Mouse (Mus musculus) kidney, adult 2 months (tissue): Measurements from ENCODE around the gene Axin1. TPM values are rescaled to one million over a fixed set of nuclear protein-coding genes. Genes with fewer than 3 reads are reported as not detected.
A peak's percentile ranks its signal among the peaks of the same experiment; 100 is the strongest.

Source experiments
- DNase-seq: peaks from one replicate; pipeline ENCODE4 v3.0.0; 2021
- H3K27ac ChIP-seq: fragments of 200-500 bp; 2 replicates; pipeline ENCODE4 v1.5.1; 2012; ENCODE audit warnings: low read depth, low read length, control low read depth, inconsistent platforms; ENCODE audit not compliant: insufficient read depth
- H3K27me3 ChIP-seq: fragments of 200-500 bp; replicated peaks from 2 replicates; pipeline ENCODE4 v1.6.1; 2012; ENCODE audit warnings: mild to moderate bottlenecking, moderate library complexity, low read length, inconsistent platforms; ENCODE audit not compliant: control insufficient read depth, insufficient read depth
- H3K36me3 ChIP-seq: fragments of 200-500 bp; 2 replicates; pipeline ENCODE4 v1.6.1; 2012; ENCODE audit warnings: mild to moderate bottlenecking, moderate library complexity, low read length, inconsistent platforms; ENCODE audit not compliant: control insufficient read depth, insufficient read depth
- H3K4me1 ChIP-seq: fragments of 200-500 bp; 2 replicates; pipeline ENCODE4 v1.6.1; 2011; ENCODE audit warnings: low read length; ENCODE audit not compliant: control insufficient read depth, insufficient read depth
- H3K4me3 ChIP-seq: fragments of 200-500 bp; 2 replicates; pipeline ENCODE4 v1.5.1; 2011; ENCODE audit warnings: mild to moderate bottlenecking, low read depth, low read length, control low read depth; ENCODE audit not compliant: insufficient read depth
- CTCF ChIP-seq: fragments of 200-500 bp; conservative IDR thresholded peaks from 2 replicates; pipeline ENCODE4 v1.5.1; 2011; ENCODE audit warnings: low read depth, mild to moderate bottlenecking, control low read depth, low read length, moderate library complexity, mixed read lengths; ENCODE audit not compliant: insufficient read depth, insufficient read length
- POLR2A ChIP-seq: fragments of 200-500 bp; IDR thresholded peaks from one replicate; pipeline ENCODE4 v1.6.1; 2011; ENCODE audit warnings: low read depth, low read length, control low read depth
- WGBS: fragments of 180-500 bp; shearing (Covaris S2); methylation state at CpG from one replicate; pipeline ENCODE4 v1.1.7; 2018; 5-methylcytosine and 5-hydroxymethylcytosine counted together
- polyA plus RNA-seq: library from polyadenylated mRNA; depleted of rRNA; stranded (reverse); fragments of >200 nt; gene quantifications from 2 replicates; pipeline ENCODE4 v1.2.3, GENCODE M21; 2012

Gene Axin1
- polyA plus RNA-seq, 1 experiment = 18.5 TPM

DNA sequence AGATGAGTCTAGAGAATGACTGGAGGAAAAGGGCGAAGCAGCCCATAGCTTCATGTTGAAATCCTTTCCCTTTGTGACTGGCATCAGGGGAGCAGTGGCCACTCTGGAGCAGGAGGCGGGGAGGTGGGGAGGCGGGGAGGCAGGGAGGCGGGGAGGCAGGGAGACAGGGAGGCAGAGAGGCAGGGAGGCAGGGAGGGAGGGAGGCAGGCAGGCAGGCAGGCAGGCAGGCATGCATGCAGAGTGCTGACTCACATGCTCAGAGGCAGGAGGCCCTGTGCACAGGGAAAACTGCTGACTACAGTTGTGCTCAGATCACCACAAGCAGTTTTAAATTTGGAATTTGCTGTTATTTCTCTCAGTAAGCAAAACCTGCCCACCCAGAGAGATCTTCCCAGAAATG lies 37.0 kb upstream of the Axin1 start:
- H3K36me3 ChIP-seq = no peaks in the 10 kb centered on the region
- TF ChIP-seq POLR2A (no peak), CTCF (no peak)
- H3K4me1 ChIP-seq = peaks cover 3% of the 10 kb centered on the region; the same call in 1 of the 2 replicates
- WGBS = 44% methylated on average over 4 of the region's 4 CpGs
- no peak overlapping the region for H3K4me3 ChIP-seq
- peak overlapping the region; percentile 27; the same call in 1 of the 2 replicates for H3K27ac ChIP-seq
- H3K27me3 ChIP-seq = no peaks in the 10 kb centered on the region
- peak; percentile 92 for DNase-seq

DNA sequence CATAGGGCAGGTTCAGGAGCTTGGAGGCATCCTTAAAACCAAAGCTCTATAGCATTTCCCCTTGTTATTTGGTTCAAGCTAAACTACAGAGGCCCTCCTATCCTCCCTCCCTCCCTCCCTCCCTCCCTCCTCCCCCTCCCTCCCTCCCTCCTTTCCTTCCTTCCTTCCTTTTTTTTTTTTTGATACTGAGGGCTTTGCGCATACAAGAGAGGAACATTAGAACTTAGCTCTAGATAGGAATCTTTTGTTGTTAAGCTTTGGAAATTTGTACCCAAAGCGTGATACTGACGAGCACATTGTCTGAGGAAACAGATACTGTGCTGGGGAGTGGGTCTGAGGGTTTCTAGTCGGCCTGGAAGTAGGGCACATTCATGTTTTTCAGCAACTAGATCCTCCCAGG lies 32.9 kb upstream of the Axin1 start:
- H3K4me3 ChIP-seq = no peak overlapping the region
- H3K4me1 ChIP-seq = peaks cover 3% of the 10 kb centered on the region; the same call in 1 of the 2 replicates
- no peak for DNase-seq
- H3K27me3 ChIP-seq = no peaks in the 10 kb centered on the region
- H3K36me3 ChIP-seq = no peaks in the 10 kb centered on the region
- TF ChIP-seq CTCF (no peak), POLR2A (no peak)
- WGBS = 72% methylated on average over 4 of the region's 4 CpGs
- H3K27ac ChIP-seq = no peak overlapping the region

- no peak for TF ChIP-seq CTCF
- TF ChIP-seq POLR2A = no peak
- Histone ChIP-seq H3K4me1 (no peaks in the 10 kb centered on the region; the same call in 1 of the 2 replicates), H3K27ac (no peak overlapping the region), H3K27me3 (no peaks in the 10 kb centered on the region), H3K36me3 (no peaks in the 10 kb centered on the region), H3K4me3 (no peak overlapping the region)
- WGBS = 63% methylated on average over 4 of the region's 4 CpGs
- no peak for DNase-seq
These were observed 28.3 kb upstream of the Axin1 start for GRCm38 (mm10) chr17:26110156-26110555.

GRCm38 (mm10) chr17:26111024-26111423 lies 27.5 kb upstream of the Axin1 start:
- 60% methylated on average over 4 of the region's 4 CpGs for WGBS

GRCm38 (mm10) chr17:26111722-26112121 lies 26.8 kb upstream of the Axin1 start:
- no peak for DNase-seq
- Histone ChIP-seq H3K36me3 (no peaks in the 10 kb centered on the region), H3K27me3 (no peaks in the 10 kb centered on the region), H3K27ac (no peak overlapping the region), H3K4me3 (no peak overlapping the region), H3K4me1 (peaks cover 5% of the 10 kb centered on the region)
- TF ChIP-seq CTCF (no peak), POLR2A (no peak)
- WGBS = 53% methylated on average over 4 of the region's 4 CpGs

More at GRCm38 (mm10) chr17:26111024-26111423, 27.5 kb upstream of the Axin1 start:
- H3K36me3 ChIP-seq = no peaks in the 10 kb centered on the region
- no peaks in the 10 kb centered on the region for H3K27me3 ChIP-seq
- TF ChIP-seq POLR2A = no peak
- no peak for TF ChIP-seq CTCF
- DNase-seq = no peak
- H3K4me1 ChIP-seq = no peaks in the 10 kb centered on the region; the same call in 1 of the 2 replicates
- H3K4me3 ChIP-seq = no peak overlapping the region
- H3K27ac ChIP-seq = no peak overlapping the region

DNA sequence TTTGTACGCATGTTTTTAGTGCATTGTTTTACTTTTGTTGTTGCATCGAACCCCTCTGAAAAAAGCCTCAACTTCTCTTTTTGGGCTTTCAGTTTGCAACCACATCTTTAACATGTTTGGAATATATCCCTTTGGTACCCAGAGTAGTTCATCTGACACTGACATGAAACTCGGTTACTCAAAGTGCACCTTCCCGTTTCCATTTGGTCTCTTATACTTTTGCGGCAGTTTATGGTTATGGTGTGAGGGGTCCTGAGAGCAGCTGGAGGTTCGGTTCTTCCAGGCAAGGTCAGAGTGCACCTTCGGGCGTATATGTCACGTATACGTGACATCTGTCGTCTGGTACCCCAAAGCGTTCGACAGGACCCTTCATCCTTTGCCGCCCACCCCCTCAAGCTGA lies 25.7 kb upstream of the Axin1 start:
- 27% methylated on average over 14 of the region's 14 CpGs for WGBS

DNA sequence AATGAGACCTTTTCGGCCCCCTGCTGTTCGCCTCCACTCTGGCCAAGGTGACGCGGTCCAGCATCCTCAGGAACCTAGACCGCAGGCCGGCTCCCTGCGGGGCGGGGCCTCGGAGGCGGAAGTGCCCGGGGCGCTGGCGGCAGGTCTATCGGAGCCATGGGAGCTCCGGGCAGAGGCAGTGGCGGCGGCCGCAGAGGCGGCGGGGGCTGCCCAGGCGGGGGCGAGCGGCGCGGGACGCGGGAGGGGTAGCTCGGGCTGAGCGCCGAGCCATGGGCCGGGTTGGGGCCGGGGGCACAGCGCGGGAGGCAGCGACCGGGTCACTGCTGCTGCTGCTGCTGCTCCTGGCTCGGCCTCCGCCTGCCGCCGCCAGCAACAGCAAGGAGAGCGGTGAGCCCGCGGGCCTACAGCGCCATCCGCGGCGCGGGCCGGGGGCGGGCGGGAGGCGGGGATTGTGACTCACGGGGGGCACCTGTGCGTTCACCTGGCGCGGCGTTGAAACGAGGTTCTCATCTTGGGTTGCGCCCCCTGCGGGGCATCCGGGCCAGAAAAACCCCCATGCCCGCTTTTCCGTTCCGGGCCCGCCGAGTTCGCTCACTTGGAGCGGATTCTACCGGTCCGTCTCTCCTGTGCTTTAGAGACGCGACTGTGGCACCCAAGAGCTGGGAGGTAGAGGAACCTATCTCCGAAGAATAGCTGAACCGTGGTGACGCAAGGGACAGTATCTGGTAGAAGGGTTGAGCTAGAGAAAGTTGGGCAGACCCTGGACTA lies 25.1 kb upstream of the Axin1 start, which contains the start of gene Tmem8:
Gene Tmem8 (plus strand): TSS at position 119 of the 768 bp plus-strand sequence.
- Histone ChIP-seq H3K4me1 (peaks cover 5% of the 10 kb centered on the region), H3K4me3 (peak within 1 kb of the TSS; percentile 77), H3K27me3 (no peaks in the 10 kb centered on the region), H3K36me3 (no peaks in the 10 kb centered on the region), H3K27ac (peak within 1 kb of the TSS; percentile 97)
- TF ChIP-seq CTCF = no peak; the same call in 1 of the 2 replicates
- TF ChIP-seq POLR2A = no peak
- DNase-seq = peak; percentile 89
- under 1% methylated on average over 67 of the region's 75 CpGs for WGBS

More for the DNA sequence above, 25.7 kb upstream of the Axin1 start:
- H3K36me3 ChIP-seq = no peaks in the 10 kb centered on the region
- H3K27me3 ChIP-seq = no peaks in the 10 kb centered on the region
- H3K4me3 ChIP-seq = peak overlapping the region; percentile 77
- no peak for TF ChIP-seq POLR2A
- no peak for TF ChIP-seq CTCF
- peak overlapping the region; percentile 14 for H3K27ac ChIP-seq
- DNase-seq = no peak
- H3K4me1 ChIP-seq = peaks cover 5% of the 10 kb centered on the region
